Mouse (Mus musculus) G1E (cell line): ENCODE measurements at regions not wholly inside any gene's neighbourhood (a gene's known extent, or its start where the extent isn't known, plus 50 kb on each side); places are given as distances from the start of the nearest gene placed in this dataset.

Experiments
- ATAC-seq: 2 replicates; pipeline ENCODE4 v1.8.0; 2016; ENCODE audit warnings: mild to moderate bottlenecking; ENCODE audit not compliant: insufficient number of reproducible peaks, poor library complexity, low FRiP score, severe bottlenecking; ENCODE audit errors: extremely low read depth
- DNase-seq: peaks from one replicate; pipeline ENCODE4 v3.0.0; 2012; ENCODE audit warnings: low spot score
- H3K27me3 ChIP-seq: 2 replicates; pipeline ENCODE4 v1.6.1; 2012; ENCODE audit warnings: mild to moderate bottlenecking, low read length, inconsistent platforms; ENCODE audit not compliant: insufficient read depth
- H3K36me3 ChIP-seq: replicated peaks from 2 replicates; pipeline ENCODE3; 2012; ENCODE audit warnings: mild to moderate bottlenecking, inconsistent platforms
- H3K4me1 ChIP-seq: 2 replicates; pipeline ENCODE4 v1.6.1; 2012; ENCODE audit warnings: low read depth, low read length, inconsistent platforms, mixed read lengths; ENCODE audit not compliant: insufficient read depth
- H3K4me3 ChIP-seq: 2 replicates; pipeline ENCODE4 v1.5.1; 2012; ENCODE audit warnings: low read depth, mild to moderate bottlenecking, inconsistent platforms, low read length, moderate library complexity, mixed read lengths
- H3K9me3 ChIP-seq: replicated peaks from 2 replicates; pipeline ENCODE4 v1.6.1; 2012; ENCODE audit warnings: inconsistent platforms
- CTCF ChIP-seq: IDR thresholded peaks from 2 replicates; pipeline ENCODE4 v1.5.1; 2012; ENCODE audit warnings: low read depth, low read length, inconsistent platforms, mixed read lengths
- GATA1 ChIP-seq: IDR thresholded peaks from 2 replicates; pipeline ENCODE4 v1.6.1; 2012; ENCODE audit warnings: borderline replicate concordance, low read length, inconsistent platforms, mixed read lengths
- GATA2 ChIP-seq: IDR thresholded peaks from 2 replicates; pipeline ENCODE4 v1.6.1; 2012; ENCODE audit warnings: low read depth, low read length, inconsistent platforms, borderline replicate concordance
- POLR2AphosphoS5 ChIP-seq: IDR thresholded peaks from 2 replicates; pipeline ENCODE4 v1.6.1; 2012; ENCODE audit warnings: low read depth, low read length, inconsistent platforms; ENCODE audit not compliant: insufficient replicate concordance
- TAL1 ChIP-seq: conservative IDR thresholded peaks from 2 replicates; pipeline ENCODE4 v1.6.1; 2012; ENCODE audit warnings: low read depth, low read length, inconsistent platforms, mixed read lengths

DNA sequence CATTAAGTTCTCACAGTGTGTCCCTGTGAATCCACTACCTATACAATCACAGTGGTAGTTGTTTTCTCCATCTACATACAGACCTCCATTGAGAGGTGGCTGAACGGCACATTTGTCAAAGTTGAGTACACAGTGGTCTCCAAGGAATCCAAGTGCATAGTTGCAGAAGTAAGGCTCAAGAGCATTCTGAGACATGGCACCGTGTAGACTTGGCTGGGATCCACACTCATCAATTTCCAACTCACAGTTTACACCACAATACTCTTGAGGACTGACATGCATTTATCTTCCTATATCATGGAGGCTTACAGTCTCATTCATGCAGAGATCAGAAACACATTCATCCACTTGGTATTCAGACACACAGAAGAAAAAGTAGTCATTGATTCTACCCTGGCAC is 2122.2 kb downstream of the 9330182O14Rik start:
- no peaks in the 10 kb centered on the region for H3K4me1 ChIP-seq
- no peaks in the 10 kb centered on the region for H3K9me3 ChIP-seq
- TF ChIP-seq TAL1, result no peak
- no peak for TF ChIP-seq GATA2
- no peak for TF ChIP-seq GATA1
- TF ChIP-seq CTCF, result no peak
- no peak for TF ChIP-seq POLR2AphosphoS5
- H3K36me3 ChIP-seq, result no peaks in the 10 kb centered on the region
- ATAC-seq (no peak), DNase-seq (no peak)
- no peak overlapping the region for H3K4me3 ChIP-seq
- H3K27me3 ChIP-seq, result peaks cover 5% of the 10 kb centered on the region; the same call in 1 of the 2 replicates

DNA sequence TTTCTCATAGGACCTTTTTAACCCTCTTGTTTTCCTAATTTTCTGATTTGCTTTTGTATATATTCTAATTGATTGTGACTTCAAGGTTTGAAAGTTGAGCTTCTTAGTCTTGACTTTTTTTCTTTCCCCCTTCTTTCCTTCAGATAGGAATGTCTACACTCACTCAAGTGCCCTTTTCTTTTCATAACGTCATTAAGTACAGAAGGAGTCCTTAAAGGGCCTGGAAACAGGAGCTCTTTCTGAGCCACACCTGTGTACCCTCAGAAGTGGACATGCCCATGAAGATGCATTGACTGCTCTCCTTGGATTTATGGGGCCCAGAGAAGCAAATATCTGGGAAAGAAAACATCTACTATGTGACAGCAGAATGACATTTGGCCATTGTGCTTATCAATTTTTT is 2141.0 kb downstream of the 9330182O14Rik start:
- Histone ChIP-seq H3K27me3 (no peaks in the 10 kb centered on the region), H3K4me3 (no peak overlapping the region), H3K36me3 (no peaks in the 10 kb centered on the region), H3K4me1 (no peaks in the 10 kb centered on the region), H3K9me3 (no peaks in the 10 kb centered on the region)
- DNase-seq (no peak), ATAC-seq (no peak)
- no peak for TF ChIP-seq GATA2
- TF ChIP-seq POLR2AphosphoS5, result no peak
- no peak for TF ChIP-seq CTCF
- no peak for TF ChIP-seq TAL1
- no peak for TF ChIP-seq GATA1

DNA sequence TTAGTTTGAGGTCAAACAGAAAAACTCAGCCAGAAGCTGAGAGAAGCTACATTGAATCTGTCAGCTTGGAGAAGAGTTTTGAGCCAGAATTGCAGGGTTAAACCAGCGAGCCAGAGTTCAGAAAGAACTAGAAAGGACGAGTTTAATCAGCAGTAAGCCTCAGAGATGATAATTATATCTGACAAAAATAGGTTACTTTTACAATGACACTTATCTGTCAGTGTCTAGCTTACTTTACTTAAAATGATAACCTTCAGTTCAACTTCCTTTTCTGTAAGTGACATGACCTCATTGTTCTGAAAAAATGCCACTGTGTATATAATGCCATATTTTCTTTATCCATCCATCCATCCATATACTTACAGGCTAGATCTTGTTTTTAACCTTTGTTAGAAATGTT is 2143.1 kb downstream of the 9330182O14Rik start:
- H3K9me3 ChIP-seq, result no peaks in the 10 kb centered on the region
- DNase-seq (no peak), ATAC-seq (no peak)
- no peaks in the 10 kb centered on the region for H3K27me3 ChIP-seq
- no peak overlapping the region for H3K4me3 ChIP-seq
- H3K4me1 ChIP-seq, result no peaks in the 10 kb centered on the region
- H3K36me3 ChIP-seq, result no peaks in the 10 kb centered on the region
- TF ChIP-seq CTCF, result no peak
- TF ChIP-seq TAL1, result no peak
- no peak for TF ChIP-seq GATA1
- no peak for TF ChIP-seq GATA2
- TF ChIP-seq POLR2AphosphoS5, result no peak

DNA sequence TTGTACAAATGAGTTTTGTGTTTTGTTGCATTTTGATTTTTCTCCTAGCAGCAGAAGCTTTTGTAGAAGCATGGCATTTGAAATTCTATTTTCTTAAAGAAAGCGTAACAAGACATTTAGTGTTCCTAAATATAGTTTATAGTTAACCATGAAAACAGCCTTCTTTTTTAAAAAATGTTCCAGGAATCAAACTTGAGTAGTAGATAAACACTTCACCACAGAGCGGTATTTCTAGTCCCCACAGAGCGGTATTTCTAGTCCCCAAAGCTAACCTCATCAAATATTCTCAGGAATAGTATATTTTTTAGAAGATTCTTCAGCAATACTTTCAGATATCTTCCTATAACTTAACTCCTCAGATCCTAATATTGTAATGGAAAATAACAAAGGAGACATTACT is 2146.6 kb downstream of the 9330182O14Rik start:
- H3K27me3 ChIP-seq, result no peaks in the 10 kb centered on the region
- ATAC-seq, result no peak

DNA sequence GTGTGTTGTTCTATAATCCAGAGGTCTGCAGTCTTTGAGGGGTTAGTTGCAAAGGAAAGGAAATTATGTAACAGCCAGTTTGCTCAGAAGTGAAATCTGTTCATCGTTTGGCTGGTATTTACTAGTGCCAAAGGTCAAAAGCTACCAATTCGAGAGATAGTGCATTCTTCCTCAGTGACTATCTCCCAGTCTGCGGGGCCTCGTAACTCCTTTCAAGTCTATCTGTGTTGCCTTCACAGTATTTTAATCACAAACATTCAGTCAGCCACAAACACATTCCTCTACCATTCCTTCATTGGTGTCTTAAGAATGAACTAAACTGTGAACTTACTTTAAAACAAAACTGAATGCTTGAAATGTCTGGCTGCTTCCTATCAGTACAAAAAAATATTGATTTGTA is 2162.2 kb downstream of the 9330182O14Rik start:
- H3K9me3 ChIP-seq, result no peaks in the 10 kb centered on the region
- ATAC-seq (no peak), DNase-seq (no peak)
- H3K27me3 ChIP-seq, result no peaks in the 10 kb centered on the region
- no peak overlapping the region for H3K4me3 ChIP-seq
- no peaks in the 10 kb centered on the region for H3K4me1 ChIP-seq
- no peaks in the 10 kb centered on the region for H3K36me3 ChIP-seq
- no peak for TF ChIP-seq POLR2AphosphoS5
- no peak for TF ChIP-seq TAL1
- TF ChIP-seq GATA2, result no peak
- no peak for TF ChIP-seq GATA1
- no peak for TF ChIP-seq CTCF

More for the DNA sequence above, 2146.6 kb downstream of the 9330182O14Rik start:
- H3K4me1 ChIP-seq, result no peaks in the 10 kb centered on the region
- TF ChIP-seq TAL1, result no peak
- no peak for TF ChIP-seq GATA1
- no peak for TF ChIP-seq POLR2AphosphoS5
- TF ChIP-seq CTCF, result no peak
- TF ChIP-seq GATA2, result no peak
- no peaks in the 10 kb centered on the region for H3K9me3 ChIP-seq
- no peaks in the 10 kb centered on the region for H3K36me3 ChIP-seq
- H3K4me3 ChIP-seq, result no peak overlapping the region
- no peak for DNase-seq

DNA sequence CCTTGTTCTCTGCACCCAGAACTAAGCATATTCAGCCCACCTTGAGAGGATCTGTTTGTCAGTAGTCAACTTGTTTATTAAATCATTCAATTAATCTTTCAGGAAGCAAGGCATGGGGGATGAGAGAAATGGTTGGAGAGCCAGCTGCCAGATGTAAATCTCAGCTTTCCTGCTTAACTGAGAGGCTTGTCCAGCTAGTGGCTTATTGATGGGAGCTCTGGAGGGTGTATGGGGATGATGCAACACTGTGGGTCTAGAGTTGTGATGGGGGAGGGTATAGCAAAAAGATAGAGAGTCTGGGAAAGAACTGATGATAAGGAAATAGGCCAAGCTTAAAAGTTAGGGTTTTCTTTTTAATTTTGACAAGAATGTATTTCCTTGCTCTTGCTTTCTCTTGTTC is 2163.3 kb downstream of the 9330182O14Rik start:
- no peaks in the 10 kb centered on the region for H3K9me3 ChIP-seq
- no peaks in the 10 kb centered on the region for H3K4me1 ChIP-seq
- no peak overlapping the region for H3K4me3 ChIP-seq
- no peak for ATAC-seq
- H3K36me3 ChIP-seq, result no peaks in the 10 kb centered on the region
- TF ChIP-seq GATA2 (no peak), GATA1 (no peak), CTCF (no peak), TAL1 (no peak), POLR2AphosphoS5 (no peak)
- no peak for DNase-seq
- no peaks in the 10 kb centered on the region for H3K27me3 ChIP-seq

DNA sequence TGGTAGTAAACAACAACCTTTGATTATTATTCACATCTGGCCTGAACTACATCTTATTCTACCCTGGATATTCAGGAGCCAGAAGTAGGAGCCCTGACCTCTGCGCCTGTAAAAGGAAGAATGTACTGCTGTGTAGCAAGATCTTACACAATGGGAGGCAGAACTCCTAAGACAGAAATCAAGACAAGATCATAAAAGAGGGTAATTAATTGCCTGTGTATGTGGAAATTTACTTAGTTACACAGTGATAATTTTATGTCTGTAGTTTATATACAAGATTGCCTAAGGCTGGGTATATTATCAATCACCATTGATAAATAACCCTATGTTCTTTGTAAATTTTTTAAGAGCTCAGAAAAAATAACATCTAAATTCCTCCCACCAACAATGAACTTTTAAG is 2167.8 kb downstream of the 9330182O14Rik start:
- no peak overlapping the region for H3K4me3 ChIP-seq
- no peaks in the 10 kb centered on the region for H3K36me3 ChIP-seq
- DNase-seq (no peak), ATAC-seq (no peak)
- H3K9me3 ChIP-seq, result no peaks in the 10 kb centered on the region
- peaks cover 5% of the 10 kb centered on the region; the same call in 1 of the 2 replicates for H3K4me1 ChIP-seq
- peaks cover 3% of the 10 kb centered on the region; the same call in 1 of the 2 replicates for H3K27me3 ChIP-seq
- TF ChIP-seq POLR2AphosphoS5 (no peak), GATA1 (no peak), GATA2 (no peak), TAL1 (no peak), CTCF (no peak)
